Mouse (Mus musculus) urinary bladder, postnatal 10 days (tissue): ENCODE measurements around the gene Atrnl1.

Experiments
- DNase-seq: peaks from one replicate; pipeline ENCODE4 v3.0.0; 2022; ENCODE audit warnings: low spot score

Atrnl1 gene

GRCm38 (mm10) chr19:57926164-57926860 lies 315.5 kb downstream of the Atrnl1 start:
- DNase-seq: no peak

DNA sequence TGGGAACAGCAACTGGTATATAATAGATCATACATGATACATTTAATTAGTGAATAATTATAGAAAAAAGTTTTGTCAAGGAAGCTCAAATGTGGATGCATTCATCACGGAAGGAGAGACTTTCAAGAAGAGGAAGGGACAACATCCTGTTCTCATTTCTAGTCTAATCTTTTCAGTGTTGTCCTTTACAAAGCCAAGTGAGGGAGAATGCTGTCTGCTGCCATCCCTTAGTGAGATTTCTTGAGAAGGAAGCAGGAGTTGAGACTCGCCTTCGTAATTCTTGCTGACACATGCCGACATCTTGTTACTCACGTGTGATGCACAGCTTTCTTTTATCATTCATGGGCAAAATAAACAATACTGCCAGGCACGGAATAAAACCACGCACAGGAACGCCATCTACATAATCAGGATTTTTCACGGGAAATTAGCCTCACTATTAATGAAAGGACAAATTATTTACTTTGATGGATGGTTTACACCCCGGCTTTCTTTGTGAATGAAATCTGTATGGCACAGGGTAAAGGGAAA lies 316.2 kb downstream of the Atrnl1 start:
- DNase-seq: no peak

DNA sequence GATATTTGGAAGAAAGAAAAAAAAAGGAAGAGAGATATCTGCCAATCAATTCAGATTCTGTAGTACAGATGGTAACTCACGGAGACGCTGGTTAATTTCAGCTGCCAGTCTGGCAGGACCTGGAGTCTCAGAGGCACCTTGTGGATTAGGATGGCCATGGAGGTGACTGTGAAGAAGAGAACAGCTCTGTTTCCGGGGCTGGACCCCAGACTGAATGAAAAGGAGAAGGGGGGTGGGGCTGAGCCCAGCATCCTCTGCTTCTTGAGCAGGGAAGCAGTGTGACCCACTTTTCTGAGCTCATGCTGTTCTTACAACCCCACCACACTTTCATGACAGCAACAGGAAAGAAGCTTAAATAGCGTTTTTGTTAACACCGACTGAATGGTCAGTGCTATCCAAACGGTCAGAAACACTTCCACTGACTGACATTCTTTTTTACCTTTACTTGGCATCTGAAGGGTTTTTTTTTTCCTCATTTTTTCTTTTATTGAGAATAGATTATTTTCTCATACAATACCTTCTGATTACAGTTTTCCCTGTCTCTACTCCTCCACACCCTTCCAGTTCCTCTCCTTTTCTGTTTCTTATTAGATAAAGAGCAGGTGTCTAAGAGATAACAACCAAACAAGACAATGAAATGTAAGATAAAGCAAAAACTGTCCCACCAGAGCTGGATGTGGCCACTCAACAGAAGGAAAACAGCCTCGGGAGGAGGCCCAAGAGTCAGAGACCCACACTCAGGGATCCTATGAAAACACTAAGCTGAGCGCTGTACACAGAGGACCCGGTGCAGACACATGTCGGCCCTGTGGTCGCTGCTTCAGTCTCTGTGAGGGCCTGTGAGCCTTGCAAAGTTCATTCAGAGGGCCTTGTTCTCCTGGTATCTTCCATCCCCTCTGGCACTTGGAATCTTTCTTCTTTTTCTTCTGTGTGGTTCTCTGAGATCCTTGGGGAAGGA lies 317.0 kb downstream of the Atrnl1 start:
- no peak for DNase-seq

GRCm38 (mm10) chr19:57931626-57932025 lies 320.8 kb downstream of the Atrnl1 start:
- DNase-seq: no peak

- no peak for DNase-seq
These were observed 326.0 kb downstream of the Atrnl1 start for GRCm38 (mm10) chr19:57936865-57937264.

DNA sequence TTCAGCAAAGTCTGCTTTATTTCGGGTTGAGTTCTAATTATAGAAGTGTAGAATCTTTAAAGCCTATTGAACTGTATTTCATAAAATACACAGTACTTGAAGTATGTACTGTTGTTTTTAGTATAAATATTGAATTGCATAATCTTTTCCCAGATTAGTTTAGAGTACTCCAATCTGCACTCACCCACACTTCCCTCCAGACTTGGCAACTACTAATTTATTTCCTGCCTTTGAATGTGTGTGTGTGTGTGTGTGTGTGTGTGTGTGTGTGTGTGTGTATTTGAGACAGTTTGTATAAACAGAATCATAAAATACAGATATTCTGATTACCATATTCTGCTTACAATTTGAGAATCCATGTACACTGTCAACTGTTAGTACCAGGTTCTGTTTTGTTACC lies 328.3 kb downstream of the Atrnl1 start:
- no peak for DNase-seq

- DNase-seq: no peak
These were observed 330.7 kb downstream of the Atrnl1 start for GRCm38 (mm10) chr19:57941529-57941928.

- no peak for DNase-seq
These were observed 331.4 kb downstream of the Atrnl1 start for GRCm38 (mm10) chr19:57942281-57942680.

DNA sequence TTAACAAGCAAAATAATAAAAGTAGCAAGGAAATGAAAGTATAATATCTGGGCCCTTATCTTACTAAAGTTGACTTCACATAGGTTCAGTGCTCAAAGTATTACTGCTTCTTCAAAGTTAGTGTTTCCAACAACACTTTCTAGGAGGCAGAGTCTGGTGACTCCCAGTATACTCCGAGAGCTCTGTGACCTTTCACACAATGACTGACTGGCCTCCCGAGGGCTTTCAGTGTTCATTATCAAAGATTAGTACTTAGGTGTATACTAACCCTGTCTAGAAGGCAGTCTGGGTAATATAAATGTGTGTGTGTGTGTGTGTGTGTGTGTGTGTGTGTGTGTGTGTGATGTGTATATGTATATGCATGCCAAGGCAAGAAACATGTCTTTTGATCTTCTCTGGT lies 332.5 kb downstream of the Atrnl1 start:
- DNase-seq: no peak

DNA sequence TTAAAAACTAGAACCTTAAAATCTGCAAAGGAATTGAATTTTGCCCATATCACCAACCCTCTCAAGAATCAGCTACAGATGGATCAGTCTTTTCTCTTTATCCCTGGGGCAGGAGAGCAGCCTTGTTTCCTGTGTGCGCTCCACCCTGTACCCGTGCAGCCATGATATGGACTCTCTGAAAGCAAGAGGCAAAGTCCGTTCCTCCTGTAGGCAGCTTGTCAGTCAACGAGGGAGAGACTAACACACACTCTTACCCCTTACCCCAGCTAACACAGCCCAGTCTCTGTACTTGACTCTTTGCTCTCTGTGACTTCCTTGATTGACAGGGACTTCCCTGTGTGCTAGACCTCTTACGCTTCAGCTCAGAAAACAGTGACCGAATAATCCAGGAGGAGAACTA lies 333.8 kb downstream of the Atrnl1 start:
- DNase-seq: no peak

DNA sequence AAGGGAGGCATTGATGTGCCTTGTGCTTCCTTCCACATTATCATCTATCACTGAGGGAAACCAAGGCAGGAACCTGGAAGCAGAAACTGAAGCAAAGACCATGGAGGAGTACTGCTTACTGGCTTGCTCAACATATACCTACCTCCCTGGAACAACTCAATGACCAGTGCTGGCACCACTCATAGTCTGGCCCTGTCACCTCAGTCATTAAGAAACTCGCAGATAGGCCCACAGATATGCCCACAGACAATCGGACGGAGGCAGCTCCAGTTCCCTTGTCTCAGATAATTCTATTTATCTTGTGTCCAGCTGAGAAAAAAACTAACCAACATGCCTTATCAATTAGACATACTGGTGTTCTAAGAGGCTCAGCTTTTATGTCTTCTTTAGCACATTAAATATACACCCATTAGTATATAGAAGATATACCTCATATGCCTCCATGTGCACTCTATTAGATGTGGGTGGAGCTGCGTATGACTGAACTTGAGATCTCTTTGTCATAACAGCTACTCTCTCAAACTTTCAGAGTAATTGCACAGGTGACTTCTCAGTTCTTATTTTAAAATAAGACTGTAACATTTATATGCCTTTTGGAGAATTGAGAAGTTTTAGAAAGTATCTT lies 334.9 kb downstream of the Atrnl1 start:
- DNase-seq: no peak

DNA sequence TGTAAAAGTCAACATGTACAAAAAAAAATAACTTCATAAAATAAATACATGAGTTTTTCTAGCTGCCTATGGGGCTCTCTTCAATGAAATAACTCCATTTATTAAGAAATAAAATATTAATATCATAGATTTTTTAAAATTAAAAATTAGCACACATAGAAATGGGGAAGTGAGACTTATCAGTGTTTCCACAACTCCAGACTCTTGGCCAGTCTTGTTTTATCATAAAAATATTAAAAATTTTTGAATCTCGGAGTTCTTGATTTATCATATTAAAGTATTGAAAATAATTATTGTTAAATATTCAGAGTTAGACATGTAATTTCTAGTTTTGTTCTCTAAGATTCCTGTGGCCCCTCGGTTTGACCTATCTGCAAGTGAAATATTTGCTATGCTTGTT lies 337.7 kb downstream of the Atrnl1 start:
- DNase-seq: no peak

- no peak for DNase-seq
These were observed 338.6 kb downstream of the Atrnl1 start for GRCm38 (mm10) chr19:57949260-57949917.

GRCm38 (mm10) chr19:57954131-57954530 lies 343.3 kb downstream of the Atrnl1 start:
- DNase-seq: no peak

DNA sequence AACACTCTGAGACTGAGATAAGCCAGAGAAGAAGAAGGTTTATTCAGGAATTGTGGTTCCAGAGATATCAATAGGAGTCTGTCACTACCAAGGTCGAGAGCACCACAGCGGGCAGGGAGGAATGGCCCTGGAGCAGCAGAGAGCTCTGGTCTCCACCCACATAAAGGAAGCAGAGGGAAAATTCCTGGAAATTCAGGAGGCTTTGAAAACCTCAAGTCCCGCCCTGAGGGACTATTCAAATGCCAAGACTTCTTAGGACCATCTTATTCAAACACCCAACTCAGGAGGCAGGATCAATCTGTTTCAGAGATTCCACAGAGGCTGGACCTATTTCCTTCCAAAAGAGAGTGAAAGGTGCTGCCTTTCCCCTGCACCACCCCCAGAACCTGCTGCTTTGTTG lies 345.6 kb downstream of the Atrnl1 start:
- DNase-seq: no peak

DNA sequence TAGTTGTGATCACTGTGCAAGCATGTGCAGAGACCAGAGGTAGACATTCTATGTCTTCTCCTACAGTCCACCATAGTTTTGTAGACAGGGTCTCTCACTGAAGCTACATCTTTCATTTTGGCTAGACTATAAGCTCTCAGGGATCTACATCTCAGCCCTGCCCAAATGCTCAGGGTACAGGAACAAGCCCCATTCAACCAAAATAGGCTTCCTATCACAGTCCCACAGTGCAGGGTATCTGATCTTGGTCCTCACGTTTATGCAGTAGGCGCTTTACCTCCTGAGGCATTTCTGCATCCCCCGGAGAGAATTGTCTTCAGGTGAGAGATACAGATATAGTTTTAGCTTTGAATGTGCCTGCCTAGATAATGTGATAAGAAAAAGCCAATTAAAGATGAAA lies 346.5 kb downstream of the Atrnl1 start:
- no peak for DNase-seq

GRCm38 (mm10) chr19:57958154-57958553 lies 347.3 kb downstream of the Atrnl1 start:
- DNase-seq: no peak

DNA sequence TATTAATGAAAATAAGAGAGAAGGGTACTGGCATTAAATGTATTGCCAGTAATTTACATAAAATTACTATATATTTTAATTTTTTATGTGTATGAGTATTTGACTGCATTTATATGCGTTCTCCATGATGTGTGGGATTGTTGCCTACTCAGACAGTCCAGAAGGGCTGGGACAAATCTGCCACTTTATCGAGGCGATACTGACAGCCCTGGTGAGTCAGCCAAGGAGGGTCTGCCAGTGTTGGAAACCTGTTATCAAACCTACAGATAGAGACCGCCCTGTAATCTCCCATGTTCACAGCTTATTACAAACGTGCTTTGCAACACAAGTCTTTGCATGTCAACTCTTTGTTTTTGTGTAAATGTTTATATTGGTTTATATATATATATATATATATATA lies 347.9 kb downstream of the Atrnl1 start:
- no peak for DNase-seq

DNA sequence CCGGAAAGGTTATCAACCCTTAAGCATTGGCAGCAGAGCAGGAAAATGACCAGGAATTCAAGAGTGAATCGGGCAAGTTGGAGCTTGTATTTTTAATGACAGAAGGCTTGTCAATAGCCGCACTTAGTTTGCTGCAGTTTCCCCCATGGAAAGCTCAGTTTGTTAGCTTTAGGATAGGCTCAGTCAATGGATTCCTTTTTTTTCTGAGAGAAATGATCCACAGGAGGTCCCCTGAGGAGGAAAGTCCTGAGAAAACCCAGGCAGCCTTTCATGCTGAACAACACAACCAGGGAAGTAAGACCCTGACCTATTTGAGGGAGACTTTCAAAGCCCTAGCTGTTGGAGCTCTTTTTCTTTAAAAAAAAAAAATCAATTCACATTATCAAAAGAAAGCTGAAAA lies 350.5 kb downstream of the Atrnl1 start:
- no peak for DNase-seq

DNA sequence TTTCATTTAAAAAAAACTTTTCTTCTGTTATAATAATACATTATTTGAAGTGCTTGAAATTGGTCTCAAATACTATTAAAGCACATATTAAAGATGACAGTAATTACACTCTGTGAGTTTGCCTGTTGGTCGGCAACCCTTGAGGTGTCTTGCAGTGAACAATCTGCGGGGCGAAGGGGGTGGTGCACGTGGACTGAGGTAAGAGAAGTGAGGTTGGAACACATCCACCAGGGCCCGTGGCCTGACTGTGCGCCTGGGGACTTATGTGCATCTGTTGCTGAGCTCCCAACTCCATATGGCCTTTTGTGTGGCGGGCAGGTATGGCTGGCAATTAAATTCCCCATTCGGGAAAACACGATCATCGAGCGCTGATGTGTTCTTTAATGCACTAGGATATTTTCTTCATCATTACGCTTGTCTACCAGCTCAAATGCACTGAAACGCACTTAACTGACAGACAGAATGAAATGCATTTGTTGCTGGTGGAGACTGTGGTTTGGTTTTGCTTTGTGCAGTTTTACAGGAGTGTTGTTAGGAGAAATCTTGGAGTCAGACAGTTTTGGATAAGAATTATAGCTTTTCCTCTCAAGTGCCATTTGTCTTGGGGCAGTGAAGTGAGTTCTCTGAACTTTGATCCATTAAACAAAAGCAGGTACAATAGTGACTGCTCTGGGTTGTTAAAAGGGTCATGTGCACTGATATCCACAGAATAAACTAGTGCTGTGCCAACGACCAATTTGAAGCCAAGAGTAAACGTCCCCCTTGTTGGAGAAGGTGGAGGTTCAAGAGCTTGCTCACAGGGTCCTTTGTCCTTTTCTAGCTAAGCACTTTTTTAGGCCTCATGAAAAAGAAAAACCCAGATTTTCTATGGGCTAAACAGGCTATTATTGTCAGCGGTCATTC lies 351.2 kb downstream of the Atrnl1 start:
- no peak for DNase-seq

DNA sequence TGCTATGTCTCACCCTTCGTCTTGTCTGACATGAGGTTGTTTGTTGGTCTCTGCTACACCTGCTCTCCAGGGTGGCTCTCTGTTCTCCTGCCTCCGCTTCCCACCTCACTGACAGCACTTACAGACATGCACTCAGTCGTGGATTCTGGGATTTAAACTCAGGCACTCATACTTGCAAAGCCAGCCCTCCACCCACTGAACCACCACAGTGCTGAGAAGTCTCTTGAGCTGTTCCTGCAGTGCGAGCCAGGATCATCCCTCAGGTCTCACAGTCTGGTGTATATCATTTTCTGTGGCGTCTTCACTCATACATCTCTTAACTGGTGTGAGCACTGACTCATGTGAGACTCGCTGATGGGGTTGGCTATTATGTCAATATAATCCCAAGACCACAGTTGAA lies 353.0 kb downstream of the Atrnl1 start:
- DNase-seq: no peak
